Mouse (Mus musculus) midbrain, embryonic 12.5 days (tissue): Measurements from ENCODE around the gene Hoxd9. TPM values are rescaled to one million over a fixed set of nuclear protein-coding genes. Genes with fewer than 3 reads are reported as not detected.
A peak's percentile ranks its signal among the peaks of the same experiment; 100 is the strongest.

Experiments used
- ATAC-seq: fragments of 200-750 bp; cut with Nextera tagmentation; 2 replicates; pipeline ENCODE4 v1.8.0; 2017; ENCODE audit warnings: low read depth, moderate TSS enrichment, moderate library complexity; ENCODE audit not compliant: low FRiP score
- H3K27ac ChIP-seq: fragments of 300-500 bp; sonication (generic); replicated peaks from 2 replicates; pipeline ENCODE4 v1.5.1; 2016; ENCODE audit warnings: mild to moderate bottlenecking
- H3K27me3 ChIP-seq: fragments of 300-500 bp; sonication (generic); 2 replicates; pipeline ENCODE4 v1.6.1; 2016; ENCODE audit warnings: mild to moderate bottlenecking
- H3K36me3 ChIP-seq: fragments of 300-500 bp; sonication (generic); 2 replicates; pipeline ENCODE4 v1.6.1; 2016
- H3K4me1 ChIP-seq: fragments of 300-500 bp; sonication (generic); 2 replicates; pipeline ENCODE4 v1.6.1; 2016
- H3K4me2 ChIP-seq: fragments of 300-500 bp; sonication (generic); replicated peaks from 2 replicates; pipeline ENCODE4 v1.6.1; 2016; ENCODE audit warnings: mild to moderate bottlenecking, moderate library complexity
- H3K4me3 ChIP-seq: fragments of 300-500 bp; sonication (generic); 2 replicates; pipeline ENCODE4 v1.5.1; 2016; ENCODE audit warnings: mild to moderate bottlenecking
- H3K9ac ChIP-seq: fragments of 300-500 bp; sonication (generic); replicated peaks from 2 replicates; pipeline ENCODE4 v1.6.1; 2016; ENCODE audit warnings: mild to moderate bottlenecking, moderate library complexity
- H3K9me3 ChIP-seq: fragments of 300-500 bp; sonication (generic); 2 replicates; pipeline ENCODE4 v1.6.1; 2016; ENCODE audit warnings: mild to moderate bottlenecking
- WGBS: fragments of 180-500 bp; shearing (Covaris S2); methylation state at CpG from one replicate; pipeline ENCODE4 v1.1.7; 2016; 5-methylcytosine and 5-hydroxymethylcytosine counted together
- polyA plus RNA-seq: library from polyadenylated mRNA; unstranded; fragments of >200 nt; fragmentation: Nextera tagmentation; extraction: Ambion mirVana; gene quantifications from 2 replicates; pipeline ENCODE4 v1.2.1, GENCODE M21; 2016

Hoxd9 gene
- polyA plus RNA-seq, 1 experiment from 2014 or later = not detected

DNA sequence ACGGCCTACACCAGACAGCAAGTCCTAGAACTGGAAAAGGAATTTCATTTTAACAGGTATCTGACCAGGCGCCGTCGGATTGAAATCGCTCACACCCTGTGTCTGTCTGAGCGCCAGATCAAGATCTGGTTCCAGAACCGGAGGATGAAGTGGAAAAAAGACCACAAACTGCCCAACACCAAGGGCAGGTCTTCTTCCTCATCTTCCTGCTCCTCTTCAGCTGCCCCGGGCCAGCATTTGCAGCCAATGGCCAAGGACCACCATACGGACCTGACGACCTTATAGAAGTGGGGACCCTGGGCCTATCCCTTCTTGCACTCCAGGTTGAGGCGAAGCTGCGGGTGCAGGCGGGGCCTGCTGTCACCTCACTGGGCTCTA is 30.8 kb downstream of the Hoxd9 start:
- H3K27ac ChIP-seq = no peak overlapping the region
- peaks cover 99% of the 10 kb centered on the region for H3K27me3 ChIP-seq
- no peak overlapping the region for H3K4me2 ChIP-seq
- H3K9ac ChIP-seq = no peak overlapping the region
- H3K4me3 ChIP-seq = no peak overlapping the region
- no peaks in the 10 kb centered on the region for H3K9me3 ChIP-seq
- WGBS = 2% methylated on average over 13 of the region's 13 CpGs
- H3K36me3 ChIP-seq = no peaks in the 10 kb centered on the region
- ATAC-seq = no peak
- peaks cover 9% of the 10 kb centered on the region; the same call in 1 of the 2 replicates for H3K4me1 ChIP-seq

DNA sequence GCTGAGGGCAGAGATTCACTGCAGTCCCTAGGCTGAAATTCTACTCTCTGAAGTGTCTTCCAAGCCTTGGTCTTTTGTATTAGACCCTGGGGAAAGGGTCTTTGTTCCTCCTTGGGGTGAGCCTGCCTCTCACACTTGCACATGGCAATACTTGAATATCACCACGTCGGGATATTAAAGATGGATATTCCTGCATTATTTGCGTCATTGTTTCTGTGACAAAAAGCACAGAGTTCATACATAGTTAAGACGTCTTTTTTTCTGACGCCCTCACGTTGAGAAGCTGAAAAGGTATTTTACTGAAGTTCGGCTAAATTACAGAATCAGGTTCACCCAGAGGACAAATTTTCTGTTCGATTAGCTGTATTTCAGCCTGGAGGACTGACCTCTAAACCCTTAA is 32.8 kb downstream of the Hoxd9 start:
- WGBS = 3% methylated on average over 8 of the region's 8 CpGs
- no peak overlapping the region for H3K4me2 ChIP-seq
- no peak overlapping the region for H3K9ac ChIP-seq
- peaks cover 9% of the 10 kb centered on the region; the same call in 1 of the 2 replicates for H3K4me1 ChIP-seq
- no peaks in the 10 kb centered on the region for H3K36me3 ChIP-seq
- no peak overlapping the region for H3K4me3 ChIP-seq
- H3K9me3 ChIP-seq = no peaks in the 10 kb centered on the region
- no peak overlapping the region for H3K27ac ChIP-seq
- ATAC-seq = no peak
- peaks cover 99% of the 10 kb centered on the region for H3K27me3 ChIP-seq

DNA sequence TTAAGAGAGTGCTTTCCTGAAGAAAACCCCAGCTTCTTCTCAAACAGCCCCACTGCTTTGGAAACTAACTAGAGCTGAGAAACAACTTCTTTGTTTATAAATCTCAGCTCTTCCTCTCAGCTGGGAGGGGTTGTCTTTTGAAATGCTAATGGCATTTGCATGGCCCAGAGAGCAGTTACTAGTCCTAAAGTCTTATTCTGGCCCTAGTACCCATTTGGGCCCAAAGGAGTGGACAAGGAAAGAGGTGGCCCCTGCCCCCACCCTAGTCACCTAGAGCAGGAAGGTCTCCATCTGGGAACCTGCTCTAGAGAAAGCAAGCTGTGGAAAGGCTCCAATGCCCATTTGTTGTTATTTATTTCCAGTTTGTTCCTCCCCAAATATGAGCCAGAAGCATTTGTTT is 33.5 kb downstream of the Hoxd9 start:
- Histone ChIP-seq H3K4me1 (peaks cover 11% of the 10 kb centered on the region), H3K9me3 (no peaks in the 10 kb centered on the region), H3K9ac (no peak overlapping the region), H3K27ac (no peak overlapping the region), H3K4me3 (no peak overlapping the region), H3K4me2 (no peak overlapping the region), H3K36me3 (no peaks in the 10 kb centered on the region), H3K27me3 (peaks cover 99% of the 10 kb centered on the region)
- ATAC-seq = no peak

DNA sequence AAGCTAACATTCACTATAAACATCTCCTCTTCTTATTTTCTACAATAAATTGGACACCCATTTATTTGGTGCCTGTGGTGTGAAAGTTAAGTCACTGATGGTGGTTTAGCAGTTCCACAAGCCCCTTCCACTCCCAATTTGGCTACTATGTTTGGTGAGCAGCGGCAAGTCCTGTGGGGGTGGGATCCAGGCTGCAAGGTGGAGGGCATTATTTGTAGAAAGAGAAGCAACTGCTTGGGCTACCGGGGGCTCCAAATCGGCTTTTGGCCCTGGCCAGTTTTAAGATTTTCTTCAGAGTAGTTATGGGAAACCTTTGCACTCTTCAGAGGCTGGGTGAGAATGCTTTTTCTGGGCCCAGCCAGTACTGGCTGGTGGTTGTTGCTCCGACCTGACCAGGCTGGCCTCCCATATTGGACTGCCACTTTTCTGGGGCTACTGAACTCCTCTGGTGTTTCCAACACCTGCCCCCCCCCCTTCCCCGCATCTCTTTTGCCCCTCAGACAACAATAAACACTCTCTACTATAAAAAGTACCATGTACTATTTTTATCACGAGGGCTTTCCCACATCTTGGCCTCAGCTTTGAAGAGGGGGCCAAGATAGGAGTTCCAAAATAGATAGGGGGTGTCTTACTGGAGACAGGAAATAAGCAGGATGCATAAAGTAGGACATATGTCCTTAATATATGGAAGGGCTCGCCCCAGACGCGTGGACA is 34.4 kb downstream of the Hoxd9 start:
- ATAC-seq = no peak
- 1% methylated on average over 9 of the region's 9 CpGs for WGBS
- no peak overlapping the region for H3K27ac ChIP-seq
- no peaks in the 10 kb centered on the region for H3K9me3 ChIP-seq
- H3K4me2 ChIP-seq = no peak overlapping the region
- no peak overlapping the region for H3K9ac ChIP-seq
- H3K27me3 ChIP-seq = peaks cover 99% of the 10 kb centered on the region
- H3K36me3 ChIP-seq = no peaks in the 10 kb centered on the region
- no peak overlapping the region for H3K4me3 ChIP-seq
- peaks cover 13% of the 10 kb centered on the region for H3K4me1 ChIP-seq

DNA sequence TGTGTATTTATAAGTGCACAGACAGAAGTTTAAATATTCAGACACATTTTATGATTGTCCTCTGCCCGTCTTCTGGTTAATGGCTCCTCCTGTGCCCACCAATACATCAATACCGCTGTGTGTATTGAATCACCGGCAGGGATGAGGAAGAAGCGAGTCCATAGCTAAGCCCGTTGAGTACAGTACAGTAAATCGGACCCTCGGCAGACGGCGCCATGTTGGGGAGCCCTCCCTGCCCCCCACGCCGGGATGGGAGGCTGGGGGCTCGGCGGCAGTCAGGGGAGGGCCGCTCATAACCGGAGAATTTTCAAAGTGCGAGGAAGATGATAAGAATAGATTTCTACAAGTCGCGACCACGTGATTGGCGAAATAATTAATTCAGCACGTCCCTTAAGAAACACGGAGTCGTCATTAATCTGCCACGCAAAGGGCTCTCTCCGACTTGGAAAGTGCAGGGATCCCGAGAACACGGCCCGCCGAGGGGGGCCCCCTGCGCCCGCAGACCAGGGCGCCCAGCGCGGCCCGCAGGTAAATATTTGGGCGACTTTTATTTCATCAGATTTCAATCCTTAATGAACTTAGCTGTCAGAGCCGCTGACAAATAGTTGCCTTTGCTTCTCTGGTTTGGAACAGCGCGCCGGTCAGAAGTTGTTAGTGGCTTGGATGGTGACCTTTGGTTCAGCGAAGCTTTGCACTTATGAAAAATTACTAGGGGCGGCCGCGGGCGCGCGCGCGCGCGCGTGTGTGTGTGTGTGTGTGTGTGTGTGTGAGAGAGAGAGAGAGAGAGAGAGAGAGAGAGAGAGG is 35.2 kb downstream of the Hoxd9 start:
- Histone ChIP-seq H3K36me3 (no peaks in the 10 kb centered on the region), H3K27ac (no peak overlapping the region), H3K27me3 (peaks cover 99% of the 10 kb centered on the region), H3K4me1 (peaks cover 8% of the 10 kb centered on the region), H3K4me2 (no peak overlapping the region), H3K9me3 (no peaks in the 10 kb centered on the region), H3K9ac (no peak overlapping the region), H3K4me3 (no peak overlapping the region)
- 1% methylated on average over 52 of the region's 52 CpGs for WGBS
- no peak for ATAC-seq

DNA sequence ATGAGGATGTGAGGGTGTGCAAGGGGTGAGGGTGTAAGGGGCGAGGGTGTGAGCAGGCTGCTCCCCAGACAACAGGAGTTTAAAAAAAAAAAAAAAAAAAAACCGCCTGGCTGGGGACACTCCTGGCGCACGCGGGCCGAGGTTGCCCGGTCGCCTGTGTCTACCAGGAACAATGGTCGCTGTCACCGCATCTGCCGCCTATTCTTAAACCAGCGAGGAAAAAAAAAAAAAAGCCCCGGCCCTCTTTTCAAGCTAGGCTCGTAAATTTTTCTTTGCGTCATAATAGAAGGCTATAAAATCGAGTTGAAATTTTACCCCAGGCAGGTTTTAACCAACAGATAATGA is 35.8 kb downstream of the Hoxd9 start:
- Histone ChIP-seq H3K9ac (no peak overlapping the region), H3K9me3 (no peaks in the 10 kb centered on the region), H3K4me3 (no peak overlapping the region), H3K36me3 (no peaks in the 10 kb centered on the region), H3K4me1 (peaks cover 8% of the 10 kb centered on the region), H3K4me2 (no peak overlapping the region), H3K27me3 (peaks cover 99% of the 10 kb centered on the region), H3K27ac (no peak overlapping the region)
- no peak for ATAC-seq
- WGBS = 0% methylated on average over 16 of the region's 16 CpGs

DNA sequence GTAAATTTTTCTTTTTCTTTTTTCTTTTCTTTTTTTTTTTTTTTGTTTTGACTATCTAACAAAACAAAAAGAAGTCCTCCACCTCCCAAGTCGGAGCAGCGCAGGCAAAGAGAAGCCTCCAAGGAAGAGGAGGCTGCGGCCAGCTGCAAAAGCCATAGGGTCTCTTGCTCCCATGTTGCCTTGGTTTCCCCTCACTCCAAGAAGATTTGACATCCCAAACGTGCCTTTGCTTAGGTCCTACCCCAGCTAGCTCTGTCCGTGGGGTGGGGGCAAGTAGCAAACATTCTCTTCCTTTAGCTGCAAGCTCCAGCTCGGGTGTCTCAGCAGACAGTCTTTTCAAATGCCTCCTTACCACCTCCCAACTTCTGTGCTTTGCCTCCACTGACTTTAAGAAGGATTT is 36.2 kb downstream of the Hoxd9 start:
- H3K27me3 ChIP-seq = peaks cover 99% of the 10 kb centered on the region
- H3K36me3 ChIP-seq = no peaks in the 10 kb centered on the region
- no peak overlapping the region for H3K4me3 ChIP-seq
- no peak overlapping the region for H3K27ac ChIP-seq
- no peaks in the 10 kb centered on the region for H3K9me3 ChIP-seq
- peaks cover 8% of the 10 kb centered on the region for H3K4me1 ChIP-seq
- no peak for ATAC-seq
- H3K4me2 ChIP-seq = no peak overlapping the region
- WGBS = 0% methylated on average over 6 of the region's 6 CpGs
- H3K9ac ChIP-seq = no peak overlapping the region

DNA sequence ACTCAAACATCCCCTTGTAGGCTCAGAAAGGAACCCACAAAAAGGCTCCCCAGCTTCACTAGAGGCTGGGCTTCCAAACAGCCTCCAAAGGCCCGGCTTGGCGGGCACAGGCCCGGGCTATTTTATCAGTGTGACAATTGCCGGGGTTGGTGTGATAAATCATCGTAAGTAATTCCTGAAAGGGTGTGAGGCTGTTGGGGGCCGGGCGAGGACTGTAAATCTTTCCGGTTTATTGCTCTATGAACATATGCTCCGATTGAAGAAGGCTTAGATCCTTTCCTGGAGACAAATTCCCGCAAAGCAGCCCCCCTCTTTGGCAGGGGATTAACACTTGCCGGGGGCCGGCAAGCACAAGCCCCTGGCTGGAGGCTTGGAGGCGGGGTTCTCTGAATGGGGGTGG is 36.9 kb downstream of the Hoxd9 start:
- Histone ChIP-seq H3K4me2 (no peak overlapping the region), H3K4me1 (peaks cover 8% of the 10 kb centered on the region), H3K9me3 (no peaks in the 10 kb centered on the region), H3K4me3 (no peak overlapping the region), H3K9ac (no peak overlapping the region), H3K27me3 (peaks cover 99% of the 10 kb centered on the region), H3K27ac (no peak overlapping the region), H3K36me3 (no peaks in the 10 kb centered on the region)
- under 1% methylated on average over 13 of the region's 13 CpGs for WGBS
- no peak for ATAC-seq

DNA sequence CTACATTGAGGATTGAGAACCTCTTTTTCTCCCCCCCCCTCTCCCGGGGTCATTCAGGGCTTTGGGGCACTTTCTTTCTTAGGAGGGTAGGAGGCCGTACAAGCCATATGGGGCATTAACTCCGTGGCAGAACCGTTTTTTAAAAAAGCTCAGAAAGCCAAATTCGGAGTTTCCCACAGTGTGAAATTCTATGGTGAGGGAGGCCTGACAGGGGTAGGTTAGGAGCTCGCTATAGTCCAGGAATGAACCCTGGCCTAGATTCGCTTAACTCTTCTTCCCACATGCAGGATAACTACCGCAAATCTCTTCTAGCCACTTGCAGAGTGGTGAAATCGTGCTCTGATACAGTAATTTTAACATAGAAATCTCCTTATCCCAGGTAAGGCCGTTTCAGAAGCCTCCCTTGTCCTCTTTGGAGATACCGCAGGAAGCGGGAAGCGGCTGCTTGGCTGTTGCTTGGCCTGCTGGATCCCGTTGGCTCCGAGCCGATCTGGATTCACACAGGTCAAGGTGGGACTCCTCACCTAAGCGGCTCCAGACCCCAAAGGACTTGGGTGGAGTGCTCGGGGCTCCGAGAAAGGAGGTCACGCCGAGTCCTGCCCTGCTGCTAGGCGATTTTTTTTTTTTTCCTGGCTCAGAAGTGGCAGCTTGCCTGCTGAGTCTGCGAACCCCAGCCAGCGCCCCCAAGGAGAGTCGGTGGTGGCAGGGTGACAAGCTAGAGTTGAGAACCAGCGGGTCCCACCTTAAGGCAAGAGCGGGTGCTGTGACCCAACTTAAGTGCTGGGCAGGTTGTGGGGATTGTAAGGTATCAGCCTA is 37.7 kb downstream of the Hoxd9 start:
- H3K27ac ChIP-seq = no peak overlapping the region
- H3K4me2 ChIP-seq = no peak overlapping the region
- no peak for ATAC-seq
- peaks cover 8% of the 10 kb centered on the region for H3K4me1 ChIP-seq
- WGBS = under 1% methylated on average over 27 of the region's 27 CpGs
- H3K27me3 ChIP-seq = peaks cover 100% of the 10 kb centered on the region
- no peaks in the 10 kb centered on the region for H3K36me3 ChIP-seq
- no peak overlapping the region for H3K9ac ChIP-seq
- H3K9me3 ChIP-seq = no peaks in the 10 kb centered on the region
- no peak overlapping the region for H3K4me3 ChIP-seq

DNA sequence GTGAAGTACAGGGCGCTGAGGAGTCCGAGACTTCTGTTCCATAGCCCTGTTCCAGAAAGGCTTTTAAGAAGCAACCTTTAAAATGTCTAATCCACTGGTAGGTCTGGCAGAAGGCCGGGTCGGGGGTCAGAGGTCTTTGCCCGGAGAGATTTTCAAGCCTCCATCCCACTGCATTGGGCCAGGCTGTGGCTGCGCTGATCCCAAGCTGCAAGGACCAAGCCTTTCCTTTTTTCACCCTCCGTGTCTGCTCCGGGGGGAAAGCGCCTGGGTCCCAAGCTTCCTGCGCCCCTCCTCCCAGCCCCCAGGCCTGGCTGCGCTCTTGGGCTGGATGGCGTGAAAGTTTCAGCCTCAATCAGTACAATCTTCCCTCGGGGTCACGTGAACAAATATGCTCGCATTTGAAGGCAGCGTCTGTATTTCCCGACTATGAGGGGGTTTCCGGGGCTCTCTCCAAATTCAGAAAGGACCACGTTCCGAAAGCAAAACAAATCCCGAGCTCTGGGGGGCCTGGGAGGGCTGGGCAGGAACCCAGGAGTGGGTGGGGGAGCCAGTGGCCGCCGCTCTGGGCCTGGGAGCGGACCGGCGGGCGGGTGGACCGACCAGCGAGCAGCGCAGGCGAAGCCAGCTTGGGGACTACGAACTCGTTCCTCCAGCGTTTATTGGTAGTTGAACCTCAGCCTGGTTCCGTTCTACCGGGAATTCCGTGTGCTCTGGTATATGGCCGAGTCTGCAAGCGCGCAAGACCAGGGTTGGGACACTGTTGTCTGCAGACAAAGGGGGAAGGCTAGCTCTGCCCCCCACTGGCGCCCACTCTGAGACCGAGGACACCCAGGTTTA is 38.5 kb downstream of the Hoxd9 start:
- H3K9me3 ChIP-seq = no peaks in the 10 kb centered on the region
- 0 out of 2 replicates have a peak overlapping the region, but pooled peaks have one; percentile 17 for H3K4me2 ChIP-seq
- H3K4me1 ChIP-seq = peaks cover 8% of the 10 kb centered on the region
- H3K9ac ChIP-seq = no peak overlapping the region
- H3K4me3 ChIP-seq = 0 out of 2 replicates have a peak overlapping the region, but pooled peaks have one; percentile 13
- H3K27ac ChIP-seq = no peak overlapping the region
- ATAC-seq = no peak
- H3K36me3 ChIP-seq = no peaks in the 10 kb centered on the region
- under 1% methylated on average over 39 of the region's 42 CpGs for WGBS
- peaks cover 100% of the 10 kb centered on the region for H3K27me3 ChIP-seq

DNA sequence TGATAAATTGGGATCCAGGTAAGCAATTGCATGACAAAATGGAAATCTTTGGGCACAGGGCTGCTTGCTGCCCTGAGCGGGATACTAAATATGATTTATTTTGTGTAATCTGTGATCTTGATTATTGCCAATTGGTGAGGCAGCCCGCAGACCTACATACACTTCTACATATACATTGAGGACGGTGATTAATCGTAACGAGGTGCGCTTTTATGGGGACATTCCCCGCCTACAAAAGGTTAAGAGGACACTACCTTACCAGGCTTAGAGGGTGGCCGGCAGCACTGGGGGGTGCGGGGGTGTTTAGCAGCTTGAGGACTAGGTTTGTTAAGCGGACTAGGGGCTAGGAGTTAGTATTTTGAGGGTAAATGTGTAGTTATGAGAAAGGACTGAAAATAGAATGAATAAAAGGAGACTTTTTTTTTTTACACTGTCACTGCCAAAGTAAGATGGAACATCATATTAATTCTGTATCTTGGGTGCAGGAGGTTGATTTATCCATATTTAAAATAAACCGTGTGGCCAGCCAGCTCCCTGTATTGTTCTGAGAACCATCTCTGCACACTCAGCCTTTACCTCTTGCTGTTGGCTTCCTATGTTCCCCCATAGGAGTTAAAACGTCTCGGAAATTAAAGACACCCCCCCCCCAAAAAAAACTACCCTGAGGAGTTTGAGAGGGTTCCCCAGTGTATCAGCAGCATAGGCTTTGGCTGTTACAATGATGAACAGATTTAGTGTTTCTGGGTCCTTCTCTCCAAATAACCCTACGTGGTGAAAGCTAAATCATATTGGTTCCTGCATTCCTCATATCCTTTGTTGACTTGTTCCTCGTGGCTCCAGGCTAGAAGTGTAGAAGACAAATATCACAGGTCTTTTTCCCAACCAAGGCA is 39.4 kb downstream of the Hoxd9 start:
- H3K9me3 ChIP-seq = no peaks in the 10 kb centered on the region

More for the DNA sequence above, 39.4 kb downstream of the Hoxd9 start:
- no peak overlapping the region for H3K4me2 ChIP-seq
- H3K27me3 ChIP-seq = peaks cover 100% of the 10 kb centered on the region
- no peaks in the 10 kb centered on the region for H3K36me3 ChIP-seq
- ATAC-seq = no peak
- WGBS = 1% methylated on average over 15 of the region's 15 CpGs
- peaks cover 8% of the 10 kb centered on the region for H3K4me1 ChIP-seq
- H3K4me3 ChIP-seq = no peak overlapping the region
- no peak overlapping the region for H3K27ac ChIP-seq
- H3K9ac ChIP-seq = no peak overlapping the region
